Mouse (Mus musculus): ENCODE measurements around the gene Slc29a4. TPM values are rescaled to one million over a fixed set of nuclear protein-coding genes. Genes with fewer than 3 reads are reported as not detected.

Gene Slc29a4
- polyA plus RNA-seq, 1 experiment from 2014 or later = 7.2 TPM

DNA sequence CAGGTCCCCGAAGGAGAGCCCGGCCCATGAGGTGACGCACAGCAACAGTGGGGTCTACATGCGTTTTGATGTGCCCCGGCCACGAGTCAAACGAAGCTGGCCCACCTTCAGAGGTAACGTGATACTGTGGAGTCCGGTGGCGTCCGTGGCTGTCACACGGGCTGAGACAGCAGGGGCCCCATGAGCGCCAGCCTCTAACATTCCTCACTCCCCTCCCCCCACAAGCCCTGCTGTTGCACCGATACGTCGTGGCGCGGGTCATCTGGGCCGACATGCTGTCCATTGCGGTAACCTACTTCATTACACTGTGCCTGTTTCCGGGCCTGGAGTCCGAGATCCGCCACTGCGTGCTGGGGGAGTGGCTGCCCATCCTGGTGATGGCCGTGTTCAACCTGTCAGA is 26.2 kb downstream of the Slc29a4 start:
- ATAC-seq (ENCODE audit: insufficient read depth, low FRiP score, low read depth) = no peak
- no peaks in the 10 kb centered on the region for H3K27me3 ChIP-seq (replicated peaks)
- no peaks in the 10 kb centered on the region for H3K9me3 ChIP-seq
- no peak overlapping the region for H3K27ac ChIP-seq
- H3K9ac ChIP-seq = no peak overlapping the region
- 59% methylated on average over 25 of the region's 25 CpGs for WGBS
- H3K36me3 ChIP-seq = no peaks in the 10 kb centered on the region
- 0 out of 2 replicates have a peak, but pooled peaks cover 3% of the 10 kb centered on the region for H3K4me1 ChIP-seq
- no peak overlapping the region for H3K4me2 ChIP-seq
- no peak overlapping the region for H3K4me3 ChIP-seq (replicated peaks)

- H3K9ac ChIP-seq = no peak overlapping the region
Observed at GRCm38 (mm10) chr5:142719897-142720296, 27.6 kb downstream of the Slc29a4 start.

GRCm38 (mm10) chr5:142723520-142724133 is 31.3 kb downstream of the Slc29a4 start:
- Histone ChIP-seq H3K9me3 (no peaks in the 10 kb centered on the region), H3K36me3 (peaks cover 35% of the 10 kb centered on the region), H3K27ac (no peak overlapping the region), H3K27me3 (replicated peaks) (no peaks in the 10 kb centered on the region), H3K4me2 (peak overlapping the region; percentile 17; the same call in 1 of the 2 replicates), H3K9ac (no peak overlapping the region), H3K4me3 (replicated peaks) (no peak overlapping the region), H3K4me1 (peaks cover 6% of the 10 kb centered on the region; the same call in 1 of the 2 replicates)
- peak; percentile 70 for ATAC-seq (ENCODE audit: insufficient read depth, low FRiP score, low read depth)
- WGBS = 12% methylated on average over 7 of the region's 7 CpGs

More at GRCm38 (mm10) chr5:142719897-142720296, 27.6 kb downstream of the Slc29a4 start:
- Histone ChIP-seq H3K4me2 (no peak overlapping the region), H3K4me1 (peaks cover 6% of the 10 kb centered on the region; the same call in 1 of the 2 replicates), H3K27ac (no peak overlapping the region), H3K9me3 (no peaks in the 10 kb centered on the region), H3K4me3 (replicated peaks) (no peak overlapping the region), H3K36me3 (0 out of 2 replicates have a peak, but pooled peaks cover 3% of the 10 kb centered on the region), H3K27me3 (replicated peaks) (no peaks in the 10 kb centered on the region)
- WGBS = 85% methylated on average over 13 of the region's 13 CpGs
- no peak for ATAC-seq (ENCODE audit: insufficient read depth, low FRiP score, low read depth)

- Histone ChIP-seq H3K4me1 (peaks cover 6% of the 10 kb centered on the region; the same call in 1 of the 2 replicates), H3K4me3 (replicated peaks) (no peak overlapping the region), H3K27me3 (replicated peaks) (no peaks in the 10 kb centered on the region), H3K27ac (no peak overlapping the region), H3K9ac (no peak overlapping the region), H3K36me3 (peaks cover 39% of the 10 kb centered on the region), H3K9me3 (no peaks in the 10 kb centered on the region), H3K4me2 (no peak overlapping the region)
- no peak for ATAC-seq (ENCODE audit: insufficient read depth, low FRiP score, low read depth)
- WGBS = 85% methylated on average over 7 of the region's 7 CpGs
Observed at GRCm38 (mm10) chr5:142724265-142724664, 32.0 kb downstream of the Slc29a4 start.

- Histone ChIP-seq H3K9me3 (no peaks in the 10 kb centered on the region), H3K36me3 (peaks cover 63% of the 10 kb centered on the region), H3K4me2 (no peak overlapping the region), H3K27me3 (replicated peaks) (no peaks in the 10 kb centered on the region), H3K27ac (no peak overlapping the region), H3K9ac (no peak overlapping the region), H3K4me1 (peaks cover 6% of the 10 kb centered on the region; the same call in 1 of the 2 replicates), H3K4me3 (replicated peaks) (no peak overlapping the region)
- 91% methylated on average over 6 of the region's 6 CpGs for WGBS
- no peak for ATAC-seq (ENCODE audit: insufficient read depth, low FRiP score, low read depth)
Observed at GRCm38 (mm10) chr5:142726748-142727147, 34.4 kb downstream of the Slc29a4 start.

DNA sequence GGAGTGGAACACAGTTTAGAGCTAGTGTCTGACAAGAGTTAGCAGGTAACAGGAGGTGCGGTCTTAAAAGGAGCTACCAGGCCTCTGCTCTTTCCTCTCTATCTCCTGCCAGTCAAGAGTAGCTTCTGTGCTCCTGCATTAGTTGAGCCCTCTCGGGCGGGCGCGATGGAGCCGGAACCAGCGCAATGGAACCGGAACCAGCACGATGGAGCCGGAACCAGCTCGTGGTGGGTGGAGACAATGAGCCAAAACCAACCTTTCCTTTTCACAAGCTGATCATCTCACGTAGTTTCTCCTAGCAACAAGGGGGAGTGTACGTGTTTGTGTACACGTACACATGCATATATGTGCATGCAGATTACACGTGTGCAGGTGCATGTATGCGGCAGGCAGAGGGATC is 36.0 kb downstream of the Slc29a4 start:
- no peaks in the 10 kb centered on the region for H3K9me3 ChIP-seq
- H3K27me3 ChIP-seq (replicated peaks) = no peaks in the 10 kb centered on the region
- H3K4me3 ChIP-seq (replicated peaks) = no peak overlapping the region
- H3K36me3 ChIP-seq = peaks cover 77% of the 10 kb centered on the region
- peaks cover 6% of the 10 kb centered on the region; the same call in 1 of the 2 replicates for H3K4me1 ChIP-seq
- no peak for ATAC-seq (ENCODE audit: insufficient read depth, low FRiP score, low read depth)
- no peak overlapping the region for H3K27ac ChIP-seq
- H3K9ac ChIP-seq = no peak overlapping the region
- WGBS = 96% methylated on average over 16 of the region's 16 CpGs
- H3K4me2 ChIP-seq = no peak overlapping the region

DNA sequence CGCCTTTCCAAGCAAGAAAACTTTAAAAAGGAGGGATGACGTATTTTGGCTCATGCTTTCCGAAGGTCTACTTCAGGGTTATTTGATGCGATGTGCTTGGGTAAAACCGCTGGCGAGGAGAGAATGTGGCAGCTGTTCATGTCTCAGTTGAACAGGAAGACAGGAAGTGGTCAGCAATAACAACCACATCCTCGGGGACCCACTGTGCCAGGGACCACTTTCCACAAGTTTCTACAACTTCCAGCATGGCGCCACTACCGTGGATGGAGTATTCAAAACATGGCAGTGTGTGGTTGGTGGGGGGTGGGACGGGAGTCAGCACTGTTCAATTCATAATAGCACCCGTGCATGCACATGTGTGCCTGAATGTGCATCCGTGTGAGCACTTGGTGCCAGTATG is 38.0 kb downstream of the Slc29a4 start:
- Histone ChIP-seq H3K4me1 (no peaks in the 10 kb centered on the region), H3K4me3 (replicated peaks) (no peak overlapping the region), H3K27ac (no peak overlapping the region), H3K4me2 (no peak overlapping the region), H3K9me3 (no peaks in the 10 kb centered on the region), H3K9ac (no peak overlapping the region), H3K36me3 (peaks cover 82% of the 10 kb centered on the region), H3K27me3 (replicated peaks) (no peaks in the 10 kb centered on the region)
- WGBS = 88% methylated on average over 12 of the region's 12 CpGs
- ATAC-seq (ENCODE audit: insufficient read depth, low FRiP score, low read depth) = no peak

DNA sequence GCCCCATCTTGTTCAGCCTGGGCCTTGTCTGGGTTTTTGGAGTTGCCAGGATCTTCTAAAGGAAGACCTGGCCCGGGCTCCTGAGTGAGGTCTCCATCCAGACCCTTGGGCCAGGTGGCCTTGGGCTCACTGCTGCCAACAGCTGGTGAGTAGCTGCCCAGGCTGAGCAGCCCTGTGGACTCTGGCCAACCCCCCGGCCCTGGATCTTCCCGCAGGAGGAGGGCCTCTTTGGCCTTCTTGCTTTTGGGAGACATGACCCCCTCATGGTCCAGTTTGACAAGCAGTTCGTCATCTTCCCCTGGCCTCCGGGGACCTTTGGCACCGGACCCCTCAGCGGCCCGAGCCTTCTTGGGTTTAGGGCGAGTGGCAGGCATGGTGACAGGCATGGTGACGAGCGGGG is 39.6 kb downstream of the Slc29a4 start:
- WGBS = 83% methylated on average over 11 of the region's 11 CpGs
- Histone ChIP-seq H3K27ac (no peak overlapping the region), H3K27me3 (replicated peaks) (no peaks in the 10 kb centered on the region), H3K9me3 (no peaks in the 10 kb centered on the region), H3K9ac (no peak overlapping the region), H3K4me1 (no peaks in the 10 kb centered on the region), H3K4me2 (no peak overlapping the region), H3K36me3 (peaks cover 80% of the 10 kb centered on the region), H3K4me3 (replicated peaks) (no peak overlapping the region)
- no peak for ATAC-seq (ENCODE audit: insufficient read depth, low FRiP score, low read depth)

GRCm38 (mm10) chr5:142739941-142740340 is 47.6 kb downstream of the Slc29a4 start:
- Histone ChIP-seq H3K36me3 (peaks cover 69% of the 10 kb centered on the region), H3K27ac (no peak overlapping the region), H3K4me3 (replicated peaks) (no peak overlapping the region), H3K9me3 (no peaks in the 10 kb centered on the region), H3K9ac (no peak overlapping the region), H3K4me1 (no peaks in the 10 kb centered on the region), H3K4me2 (no peak overlapping the region), H3K27me3 (replicated peaks) (no peaks in the 10 kb centered on the region)
- 81% methylated on average over 8 of the region's 8 CpGs for WGBS
- ATAC-seq (ENCODE audit: insufficient read depth, low FRiP score, low read depth) = no peak

DNA sequence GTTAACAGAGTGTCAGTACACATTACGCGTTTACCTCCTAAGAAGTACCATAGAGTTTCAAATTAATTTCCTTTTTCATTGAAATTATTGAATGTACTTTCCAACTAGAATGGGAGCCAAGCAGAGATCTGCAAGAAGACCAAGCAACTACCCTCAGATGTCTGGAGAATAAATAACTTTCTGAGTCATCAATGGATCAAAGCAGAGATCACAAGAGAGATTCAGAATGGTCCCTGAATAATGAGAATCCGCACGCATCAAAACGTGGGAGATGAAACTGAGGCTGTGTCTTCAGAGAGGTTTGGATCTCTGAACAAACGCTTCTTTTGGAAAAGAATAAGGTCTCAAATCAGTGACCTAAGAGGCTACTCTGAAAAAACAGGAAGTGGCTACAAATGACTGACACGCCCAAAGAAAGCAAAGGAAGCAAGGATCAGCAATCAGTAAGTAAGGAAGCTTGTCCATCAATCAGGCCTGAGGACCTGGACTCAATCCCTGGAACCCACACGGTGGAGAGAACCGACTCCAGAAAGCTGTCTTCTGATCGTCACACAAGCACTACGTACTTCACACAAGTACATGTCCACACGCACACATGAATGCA is 54.8 kb downstream of the Slc29a4 start:
- no peak overlapping the region for H3K27ac ChIP-seq
- no peaks in the 10 kb centered on the region for H3K27me3 ChIP-seq (replicated peaks)
- no peak overlapping the region for H3K4me3 ChIP-seq (replicated peaks)
- H3K4me1 ChIP-seq = no peaks in the 10 kb centered on the region
- ATAC-seq (ENCODE audit: insufficient read depth, low FRiP score, low read depth) = no peak
- WGBS = 76% methylated on average over 12 of the region's 12 CpGs
- H3K36me3 ChIP-seq = peaks cover 63% of the 10 kb centered on the region
- H3K4me2 ChIP-seq = no peak overlapping the region
- H3K9ac ChIP-seq = no peak overlapping the region
- H3K9me3 ChIP-seq = no peaks in the 10 kb centered on the region

- H3K9me3 ChIP-seq = no peaks in the 10 kb centered on the region
- no peak overlapping the region for H3K27ac ChIP-seq
- no peak overlapping the region for H3K9ac ChIP-seq
- H3K4me2 ChIP-seq = no peak overlapping the region
- no peaks in the 10 kb centered on the region for H3K27me3 ChIP-seq (replicated peaks)
- no peak overlapping the region for H3K4me3 ChIP-seq (replicated peaks)
- WGBS = 90% methylated on average over 11 of the region's 11 CpGs
- H3K4me1 ChIP-seq = no peaks in the 10 kb centered on the region
- ATAC-seq (ENCODE audit: insufficient read depth, low FRiP score, low read depth) = no peak
- H3K36me3 ChIP-seq = peaks cover 37% of the 10 kb centered on the region
Observed at GRCm38 (mm10) chr5:142750173-142750572, 57.9 kb downstream of the Slc29a4 start.

DNA sequence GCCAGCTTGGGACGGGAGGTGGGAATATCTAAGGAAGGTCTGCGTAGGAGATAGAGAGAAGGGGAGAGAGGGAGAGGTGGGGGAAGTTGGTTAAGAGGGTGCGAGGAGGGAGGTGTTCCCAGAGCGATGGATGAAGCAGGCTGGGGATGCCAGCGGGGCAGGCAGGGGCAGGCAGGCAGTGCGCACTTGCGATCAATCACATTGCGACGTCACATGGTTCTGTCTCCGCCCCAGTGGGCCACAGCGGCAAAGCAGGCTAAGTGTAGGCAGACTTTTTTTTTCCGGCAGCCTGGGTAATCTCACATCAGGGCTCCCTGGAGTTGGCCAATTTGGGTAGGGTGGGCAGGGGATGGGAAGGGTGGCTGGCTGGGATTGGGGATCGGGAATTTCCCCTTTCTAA is 59.9 kb downstream of the Slc29a4 start:
- Histone ChIP-seq H3K4me1 (no peaks in the 10 kb centered on the region), H3K27me3 (replicated peaks) (no peaks in the 10 kb centered on the region), H3K9ac (no peak overlapping the region), H3K9me3 (no peaks in the 10 kb centered on the region), H3K27ac (no peak overlapping the region), H3K4me3 (replicated peaks) (no peak overlapping the region), H3K36me3 (peaks cover 26% of the 10 kb centered on the region), H3K4me2 (no peak overlapping the region)
- WGBS = 53% methylated on average over 13 of the region's 13 CpGs
- ATAC-seq (ENCODE audit: insufficient read depth, low FRiP score, low read depth) = no peak
